Mouse (Mus musculus): ENCODE measurements around the gene Efcab2.
"Not testable (repeated sequence)": the region's sequence is repeated elsewhere in the genome, so short reads cannot be mapped to it uniquely, and the experiment has no call there.

The Efcab2 gene

DNA sequence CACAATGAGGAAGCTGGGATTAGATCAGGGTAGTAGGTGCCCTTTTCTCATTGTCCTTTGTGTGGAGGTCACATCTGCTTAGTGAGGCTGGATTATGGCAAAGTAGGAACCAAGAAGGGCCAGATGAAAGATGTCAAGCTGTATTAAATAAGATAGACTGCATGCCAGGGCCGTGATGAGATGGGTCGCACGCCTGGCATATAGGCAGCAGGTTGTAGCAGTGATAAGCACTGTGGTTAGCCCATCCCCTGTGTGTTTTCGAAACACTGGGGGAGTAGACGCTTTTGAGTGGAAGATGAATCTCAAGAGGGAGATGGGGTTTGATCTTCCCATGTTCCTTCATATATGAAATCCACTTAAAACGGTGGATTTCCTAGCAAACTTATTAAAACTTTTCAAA lies 3.9 kb upstream of the Efcab2 start:
- DNase-seq (ENCODE audit: low read depth, low spot score): no peak

GRCm38 (mm10) chr1:178405445-178405911 lies 407 bp upstream of the Efcab2 start:
- DNase-seq (ENCODE audit: low read depth, low spot score): peak; percentile 88

- peak; percentile 95 for DNase-seq (ENCODE audit: low read depth, low spot score)
Observed at GRCm38 (mm10) chr1:178406765-178407645, 1.1 kb downstream of the Efcab2 start.

DNA sequence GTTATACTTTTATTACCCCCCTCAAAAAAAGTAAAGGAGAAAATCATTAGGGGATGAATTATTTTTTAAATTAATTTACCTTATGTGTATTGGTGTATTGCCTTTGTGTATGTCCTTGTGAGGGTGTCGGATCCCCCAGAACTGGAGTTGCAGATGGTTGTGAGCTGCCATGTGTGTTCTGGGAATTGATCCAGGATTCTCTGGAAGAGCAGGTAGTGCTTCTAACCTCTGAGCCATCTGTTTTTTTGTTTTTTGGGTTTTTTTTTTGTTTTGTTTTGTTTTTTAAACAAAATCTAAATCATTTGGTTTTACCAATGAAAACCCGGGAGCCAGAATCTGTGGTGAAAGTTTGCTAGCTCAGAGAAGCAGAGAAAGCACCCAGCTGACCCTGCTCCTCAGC lies 1.8 kb downstream of the Efcab2 start:
- DNase-seq (ENCODE audit: low read depth, low spot score): no peak

DNA sequence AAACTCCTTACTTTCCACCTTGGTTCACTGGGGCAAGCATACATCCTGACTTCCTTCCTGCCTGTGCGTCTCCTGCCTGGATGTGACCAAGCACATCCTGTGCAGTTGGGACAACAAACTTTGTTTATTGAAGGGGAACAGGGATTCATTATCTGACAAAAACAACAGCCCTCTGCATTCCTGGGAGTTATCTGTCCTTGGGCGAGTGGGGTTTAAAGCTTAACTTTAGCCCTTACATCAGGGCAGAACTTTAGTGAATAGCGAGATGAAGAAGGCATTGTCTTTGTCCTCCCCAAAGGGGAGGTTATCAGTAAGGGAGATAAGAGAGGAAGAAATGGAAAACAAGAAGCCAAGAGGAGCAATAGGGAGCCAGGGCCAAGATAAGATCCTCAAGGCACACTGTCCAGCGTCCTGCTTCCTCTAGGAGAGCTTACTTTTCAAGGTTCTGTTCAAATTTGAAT lies 3.0 kb downstream of the Efcab2 start:
- DNase-seq (ENCODE audit: low read depth, low spot score): no peak

- DNase-seq (ENCODE audit: low read depth, low spot score): not testable (repeated sequence)
Observed at GRCm38 (mm10) chr1:178413367-178413766, 7.5 kb downstream of the Efcab2 start.

DNA sequence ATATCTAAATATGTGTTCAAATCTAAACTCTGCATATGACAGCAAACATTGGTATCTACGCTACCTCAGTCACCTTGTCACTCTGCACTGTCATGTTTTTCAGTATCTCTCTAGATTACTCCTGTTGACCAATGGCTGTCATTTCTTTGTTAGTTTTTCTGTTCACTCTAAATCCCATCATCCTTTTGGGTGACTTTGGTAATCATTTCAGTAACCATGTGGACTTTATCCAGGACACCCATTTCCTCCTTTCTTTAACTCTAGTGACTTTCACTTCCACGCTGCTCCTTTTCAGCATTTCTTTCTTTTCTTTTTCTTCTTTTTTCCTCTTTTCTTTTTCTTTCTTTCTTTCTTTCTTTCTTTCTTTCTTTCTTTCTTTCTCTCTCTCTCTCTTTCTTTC lies 13.7 kb downstream of the Efcab2 start:
- no peak for DNase-seq (ENCODE audit: low read depth, low spot score)

DNA sequence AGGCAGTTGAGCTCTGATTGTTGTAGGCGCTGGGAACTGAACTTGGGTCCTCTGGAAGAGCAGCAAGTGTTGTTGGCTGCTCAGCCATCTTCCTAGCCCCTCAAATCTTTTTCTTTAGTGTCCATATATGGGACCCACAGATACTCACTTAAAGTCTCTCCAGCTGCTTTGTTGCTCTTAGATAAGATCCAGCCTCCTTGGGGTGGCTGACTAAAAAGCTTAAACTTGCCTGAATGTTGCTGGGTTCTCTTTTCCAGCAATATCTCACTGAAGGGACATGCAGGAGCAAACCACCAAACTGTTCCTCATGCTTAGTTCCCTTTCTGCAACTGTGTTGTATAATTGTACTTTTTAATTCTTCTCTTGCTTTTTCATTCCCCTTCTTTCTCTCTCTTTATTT lies 17.8 kb downstream of the Efcab2 start:
- DNase-seq (ENCODE audit: low read depth, low spot score): no peak

GRCm38 (mm10) chr1:178431619-178432444 lies 25.9 kb downstream of the Efcab2 start:
- DNase-seq (ENCODE audit: low read depth, low spot score): no peak

GRCm38 (mm10) chr1:178433619-178434018 lies 27.7 kb downstream of the Efcab2 start:
- DNase-seq (ENCODE audit: low read depth, low spot score): no peak

DNA sequence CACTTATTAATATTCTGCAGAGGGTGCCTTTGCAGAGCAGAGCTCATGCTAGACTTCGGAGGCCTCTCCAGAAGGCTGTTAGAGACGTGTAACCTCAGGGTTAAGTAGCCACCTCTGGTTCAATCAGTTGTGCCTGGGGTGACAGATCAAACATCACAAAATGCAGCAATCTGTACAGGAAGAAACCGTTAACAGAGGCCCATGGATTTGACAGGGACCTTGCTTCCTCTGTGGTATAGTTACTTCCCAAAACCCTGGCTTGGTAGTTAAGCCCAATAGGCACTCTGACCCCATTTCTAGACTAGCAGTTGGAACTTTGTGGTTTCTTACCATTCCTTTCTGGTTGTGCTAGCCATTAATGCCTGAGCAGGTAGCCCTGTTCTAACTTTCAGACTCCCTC lies 38.5 kb downstream of the Efcab2 start:
- DNase-seq (ENCODE audit: low read depth, low spot score): no peak

DNA sequence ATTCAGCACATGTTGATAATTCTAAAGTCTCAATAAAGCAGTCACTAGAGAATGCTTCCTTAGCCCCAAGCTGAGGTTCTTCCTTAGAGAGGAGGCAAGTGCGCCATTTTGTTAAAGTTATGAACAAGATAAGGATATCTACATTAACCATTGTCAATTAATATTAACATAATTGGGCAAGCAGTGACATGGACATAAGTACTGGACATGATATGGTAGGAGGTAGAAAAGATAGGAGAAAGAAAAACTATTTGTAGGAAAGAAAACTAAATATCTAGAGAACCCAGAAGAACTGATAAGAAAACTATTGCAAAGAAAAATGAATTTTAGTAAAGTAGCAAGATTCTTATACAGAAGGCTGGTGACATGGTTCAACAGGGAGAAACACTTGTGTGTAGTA lies 41.2 kb downstream of the Efcab2 start:
- DNase-seq (ENCODE audit: low read depth, low spot score): no peak

GRCm38 (mm10) chr1:178448271-178448744 lies 42.4 kb downstream of the Efcab2 start:
- DNase-seq (ENCODE audit: low read depth, low spot score): no peak

DNA sequence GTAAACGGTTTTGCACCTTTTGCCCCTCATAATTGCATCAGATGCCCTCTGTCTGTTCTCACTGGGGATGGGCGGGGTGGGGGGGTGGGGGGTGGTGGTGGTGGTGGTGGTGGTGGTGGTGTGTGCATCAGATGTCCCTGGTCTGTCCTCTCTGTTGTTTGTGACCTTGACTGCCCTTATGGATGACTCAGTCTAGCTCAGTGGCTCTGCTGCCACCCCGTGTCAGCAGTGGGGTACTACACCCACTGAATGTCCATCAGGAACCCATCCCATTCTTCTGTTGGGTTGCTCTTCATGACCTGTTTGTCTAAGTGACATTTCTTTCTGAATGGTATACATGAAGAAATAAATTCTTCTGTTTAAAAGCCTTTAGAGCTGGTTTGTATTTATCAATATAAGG lies 43.3 kb downstream of the Efcab2 start:
- peak; percentile 91 for DNase-seq (ENCODE audit: low read depth, low spot score)

- DNase-seq (ENCODE audit: low read depth, low spot score): no peak
Observed at GRCm38 (mm10) chr1:178449933-178450332, 44.0 kb downstream of the Efcab2 start.

DNA sequence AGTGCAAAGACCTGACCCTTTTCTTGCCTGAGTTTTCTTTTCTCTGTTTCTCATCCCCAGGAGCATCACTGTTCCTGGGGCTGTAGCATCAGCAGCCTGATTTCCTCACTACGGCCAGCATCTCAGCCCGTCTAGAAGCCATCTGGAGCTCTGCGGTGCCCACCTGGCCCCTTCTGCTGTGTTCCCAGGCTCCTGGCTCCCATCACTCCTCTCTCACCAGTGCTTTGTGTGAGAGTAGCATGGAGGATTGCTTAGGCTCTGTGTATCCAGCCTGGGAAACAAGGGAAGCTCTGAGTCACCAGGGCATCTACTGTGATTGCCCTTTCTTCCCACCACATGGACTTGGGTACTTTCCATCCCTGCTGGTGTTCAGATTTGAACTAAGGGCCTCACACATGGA lies 48.2 kb downstream of the Efcab2 start:
- no peak for DNase-seq (ENCODE audit: low read depth, low spot score)

DNA sequence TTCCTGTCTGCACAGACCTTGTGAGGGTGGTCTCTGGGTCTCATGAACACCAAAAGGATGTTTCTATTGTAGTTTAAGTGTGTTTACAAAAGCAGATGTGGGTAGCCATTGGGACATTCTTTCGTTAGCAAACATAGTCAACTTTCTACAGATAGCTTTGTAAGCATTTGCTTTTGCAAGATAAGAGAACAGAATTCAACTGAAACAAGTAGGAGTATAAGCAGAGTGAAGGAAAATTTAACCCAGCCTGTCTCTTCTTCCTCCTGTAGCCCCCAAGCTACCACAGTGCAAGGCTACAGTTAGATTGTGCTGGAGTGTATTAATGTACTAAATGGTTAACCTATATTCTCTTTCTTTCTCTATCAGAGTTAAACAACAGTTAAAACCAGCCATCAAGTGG lies 49.2 kb downstream of the Efcab2 start:
- no peak for DNase-seq (ENCODE audit: low read depth, low spot score)

- DNase-seq (ENCODE audit: low read depth, low spot score): no peak
Observed at GRCm38 (mm10) chr1:178458029-178458428, 52.1 kb downstream of the Efcab2 start.

DNA sequence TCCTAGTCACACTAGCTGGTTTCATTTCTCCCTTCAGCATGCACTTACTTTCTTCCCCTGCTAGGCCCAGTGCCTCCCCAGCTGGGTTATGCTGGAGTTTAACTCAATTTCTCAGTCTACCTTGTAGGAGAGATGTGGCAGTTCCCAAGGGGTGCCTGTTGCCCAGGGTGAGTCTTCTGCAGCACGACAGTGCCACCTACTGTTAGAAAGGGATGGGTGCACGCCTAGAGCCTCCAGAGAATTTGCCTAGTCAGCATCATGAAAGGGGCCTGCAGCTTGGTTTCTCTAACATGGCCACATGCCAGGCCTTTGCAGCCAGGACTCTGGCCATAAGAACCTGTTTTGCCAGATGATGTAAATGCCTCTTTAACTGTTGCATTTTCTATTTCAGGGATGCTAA lies 57.8 kb downstream of the Efcab2 start:
- DNase-seq (ENCODE audit: low read depth, low spot score): peak; percentile 88

DNA sequence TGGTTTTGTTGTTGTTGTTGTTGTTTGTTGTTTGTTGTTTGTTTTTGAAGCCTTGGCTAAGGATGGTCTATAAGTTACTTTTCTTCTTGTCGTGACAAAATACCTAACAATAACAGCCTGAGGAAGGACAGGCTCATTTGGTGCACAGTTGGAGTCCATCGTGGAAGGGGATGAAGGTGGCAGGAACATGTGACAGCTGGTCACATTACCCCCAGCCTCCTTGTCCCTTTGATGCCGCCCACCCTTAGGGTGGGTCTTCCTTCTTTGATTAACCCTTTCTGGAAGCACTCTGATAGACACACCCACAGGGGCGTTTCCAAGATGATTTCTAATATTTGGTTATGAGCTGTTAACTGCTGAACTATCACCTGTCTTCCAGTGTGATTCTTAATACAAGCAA lies 58.3 kb downstream of the Efcab2 start:
- no peak for DNase-seq (ENCODE audit: low read depth, low spot score)

GRCm38 (mm10) chr1:178467594-178467993 lies 61.7 kb downstream of the Efcab2 start:
- no peak for DNase-seq (ENCODE audit: low read depth, low spot score)

DNA sequence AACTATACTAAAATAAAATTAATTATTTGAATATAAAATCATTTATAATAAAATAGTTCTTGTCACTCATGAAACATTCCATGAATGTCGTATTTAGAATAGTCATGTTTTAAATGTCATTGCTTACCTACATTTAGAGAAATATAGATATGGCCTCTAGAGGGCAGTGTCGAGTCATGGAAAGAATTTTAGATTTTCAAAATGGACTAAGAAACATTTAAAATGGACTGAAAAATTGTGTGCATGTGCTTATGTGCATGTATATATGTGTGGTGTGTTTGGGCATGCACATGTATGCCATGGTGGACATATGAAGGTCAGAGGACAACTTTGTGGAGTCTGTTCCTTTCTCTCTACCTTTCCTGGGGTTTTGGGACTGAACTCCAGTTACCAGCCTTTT lies 62.4 kb downstream of the Efcab2 start:
- DNase-seq (ENCODE audit: low read depth, low spot score): peak; percentile 26
